Mouse (Mus musculus) layer of hippocampus, adult 9-11 months (tissue): ENCODE results near the gene Slc17a6.
"Not testable (repeated sequence)": the region's sequence is repeated elsewhere in the genome, so short reads cannot be mapped to it uniquely, and the experiment has no call there.

ENCODE experiments used
- DNase-seq: peaks from one replicate; pipeline ENCODE4 v3.0.0; 2022

The Slc17a6 gene

GRCm38 (mm10) chr7:51694452-51694851, 72.6 kb downstream of the Slc17a6 start:
- no peak for DNase-seq

- no peak for DNase-seq
These were observed 87.7 kb downstream of the Slc17a6 start for GRCm38 (mm10) chr7:51709508-51709907.

GRCm38 (mm10) chr7:51710346-51710745, 88.5 kb downstream of the Slc17a6 start:
- not testable (repeated sequence) for DNase-seq

- DNase-seq: no peak
These were observed 94.0 kb downstream of the Slc17a6 start for GRCm38 (mm10) chr7:51715771-51716170.
